Mouse (Mus musculus) CD4-positive, CD25-positive, alpha-beta regulatory T cell, adult 4 months (primary cell): ENCODE measurements at regions not wholly inside any gene's neighbourhood (a gene's known extent, or its start where the extent isn't known, plus 50 kb on each side); places are given as distances from the start of the nearest gene placed in this dataset.

Experiments
- ATAC-seq: one replicate; pipeline ENCODE4 v1.8.0; 2017

GRCm38 (mm10) chr7:36945024-36945815 is 247.3 kb downstream of the Tshz3 start:
- no peak for ATAC-seq

- no peak for ATAC-seq
Measured at GRCm38 (mm10) chr7:36949511-36949910, 251.6 kb downstream of the Tshz3 start.

- no peak for ATAC-seq
Measured at GRCm38 (mm10) chr7:36955376-36955775, 257.5 kb downstream of the Tshz3 start.

- ATAC-seq = no peak
Measured at GRCm38 (mm10) chr7:36958255-36958654, 260.3 kb downstream of the Tshz3 start.

- no peak for ATAC-seq
Measured at GRCm38 (mm10) chr7:36971772-36972171, 273.9 kb downstream of the Tshz3 start.

GRCm38 (mm10) chr7:36973654-36974320 is 275.9 kb downstream of the Tshz3 start:
- ATAC-seq = no peak

- no peak for ATAC-seq
Measured at GRCm38 (mm10) chr7:36974573-36974972, 276.7 kb downstream of the Tshz3 start.

- no peak for ATAC-seq
Measured at GRCm38 (mm10) chr7:36975475-36975874, 277.6 kb downstream of the Tshz3 start.

- ATAC-seq = no peak
Measured at GRCm38 (mm10) chr7:36977819-36978218, 279.9 kb downstream of the Tshz3 start.

GRCm38 (mm10) chr7:36989380-36989779 is 291.5 kb downstream of the Tshz3 start:
- no peak for ATAC-seq

GRCm38 (mm10) chr7:37004601-37005000 is 306.7 kb downstream of the Tshz3 start:
- ATAC-seq = no peak

- no peak for ATAC-seq
Measured at GRCm38 (mm10) chr7:37005701-37006100, 307.8 kb downstream of the Tshz3 start.

- no peak for ATAC-seq
Measured at GRCm38 (mm10) chr7:37006921-37007320, 309.0 kb downstream of the Tshz3 start.

- ATAC-seq = no peak
Measured at GRCm38 (mm10) chr7:37011180-37011754, 313.3 kb downstream of the Tshz3 start.

GRCm38 (mm10) chr7:37020078-37020477 is 322.2 kb downstream of the Tshz3 start:
- ATAC-seq = no peak

GRCm38 (mm10) chr7:37024501-37025025 is 326.6 kb downstream of the Tshz3 start:
- ATAC-seq = no peak

GRCm38 (mm10) chr7:37064582-37065458 is 366.9 kb downstream of the Tshz3 start:
- ATAC-seq = no peak

GRCm38 (mm10) chr7:37077698-37078097 is 379.8 kb downstream of the Tshz3 start:
- ATAC-seq = no peak

GRCm38 (mm10) chr7:37078140-37078539 is 380.2 kb downstream of the Tshz3 start:
- ATAC-seq = no peak

GRCm38 (mm10) chr7:37089726-37090125 is 391.8 kb downstream of the Tshz3 start:
- ATAC-seq = no peak

- ATAC-seq = no peak
Measured at GRCm38 (mm10) chr7:37092572-37092971, 394.7 kb downstream of the Tshz3 start.

GRCm38 (mm10) chr7:37093721-37094120 is 395.8 kb downstream of the Tshz3 start:
- no peak for ATAC-seq

- ATAC-seq = no peak
Measured at GRCm38 (mm10) chr7:37095839-37096238, 397.9 kb downstream of the Tshz3 start.
